Mouse (Mus musculus) heart, embryonic 15.5 days (tissue): ENCODE measurements around the gene Lrrc36. TPM values are rescaled to one million over a fixed set of nuclear protein-coding genes. Genes with fewer than 3 reads are reported as not detected.
A peak's percentile ranks its signal among the peaks of the same experiment; 100 is the strongest.

Experiments
- ATAC-seq: fragments of 200-750 bp; cut with Nextera tagmentation; replicated peaks from 2 replicates; pipeline ENCODE4 v1.8.0; 2017; ENCODE audit warnings: low read depth, moderate TSS enrichment; ENCODE audit not compliant: insufficient number of reproducible peaks, insufficient read depth, low FRiP score
- H3K27ac ChIP-seq: fragments of 300-500 bp; sonication (generic); 2 replicates; pipeline ENCODE4 v1.5.1; 2015; ENCODE audit warnings: mild to moderate bottlenecking, inconsistent platforms
- H3K27me3 ChIP-seq: fragments of 300-500 bp; sonication (generic); 2 replicates; pipeline ENCODE4 v1.6.1; 2015; ENCODE audit warnings: inconsistent platforms
- H3K36me3 ChIP-seq: fragments of 300-500 bp; sonication (generic); 2 replicates; pipeline ENCODE4 v1.6.1; 2015; ENCODE audit warnings: mild to moderate bottlenecking, inconsistent platforms
- H3K4me1 ChIP-seq: fragments of 300-500 bp; sonication (generic); replicated peaks from 2 replicates; pipeline ENCODE4 v1.6.1; 2015; ENCODE audit warnings: inconsistent platforms
- H3K4me2 ChIP-seq: fragments of 300-500 bp; sonication (generic); 2 replicates; pipeline ENCODE4 v1.6.1; 2015; ENCODE audit warnings: inconsistent platforms, mild to moderate bottlenecking, moderate library complexity
- H3K4me3 ChIP-seq: fragments of 300-500 bp; sonication (generic); 2 replicates; pipeline ENCODE4 v1.5.1; 2015; ENCODE audit warnings: mild to moderate bottlenecking, inconsistent platforms
- H3K9ac ChIP-seq: fragments of 300-500 bp; sonication (generic); 2 replicates; pipeline ENCODE4 v1.6.1; 2015; ENCODE audit warnings: mild to moderate bottlenecking, inconsistent platforms
- H3K9me3 ChIP-seq: fragments of 300-500 bp; sonication (generic); replicated peaks from 2 replicates; pipeline ENCODE4 v1.6.1; 2016; ENCODE audit warnings: inconsistent platforms
- WGBS: fragments of 180-500 bp; shearing (Covaris S2); methylation state at CpG from one replicate; pipeline ENCODE4 v1.1.7; 2015; ENCODE audit warnings: mixed read lengths; 5-methylcytosine and 5-hydroxymethylcytosine counted together
- polyA plus RNA-seq: library from polyadenylated mRNA; unstranded; fragments of >200 nt; fragmentation: Nextera tagmentation; extraction: Ambion mirVana; gene quantifications from 2 replicates; pipeline ENCODE4 v1.2.1, GENCODE M21; 2015

Gene Lrrc36
- polyA plus RNA-seq, 1 experiment from 2014 or later: 0.19 TPM

DNA sequence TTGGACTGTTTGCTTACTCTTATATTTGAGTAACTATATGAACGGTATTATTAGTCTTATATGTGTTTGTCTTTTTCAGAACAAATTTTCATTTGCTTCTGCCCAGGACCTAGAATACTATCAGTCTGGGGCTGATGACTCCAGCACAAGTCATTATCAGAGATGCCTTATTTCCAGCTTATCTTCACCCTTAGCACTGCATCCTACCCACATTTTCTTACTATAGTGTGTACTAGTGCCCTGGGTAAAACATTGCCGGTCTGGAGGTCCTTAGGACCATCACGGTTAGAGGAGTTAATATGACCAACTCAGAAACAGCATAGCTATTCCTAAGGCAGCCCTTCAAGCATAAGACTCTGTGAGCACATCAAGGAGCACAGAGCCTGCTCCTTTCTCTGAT is 34.8 kb downstream of the Lrrc36 start:
- peaks cover 7% of the 10 kb centered on the region for H3K4me1 ChIP-seq
- H3K27me3 ChIP-seq: no peaks in the 10 kb centered on the region
- H3K4me3 ChIP-seq: no peak overlapping the region
- H3K9me3 ChIP-seq: no peaks in the 10 kb centered on the region
- no peak overlapping the region for H3K4me2 ChIP-seq
- ATAC-seq: no peak
- no peak overlapping the region for H3K27ac ChIP-seq
- WGBS: 80% methylated on average over 3 of the region's 3 CpGs
- no peaks in the 10 kb centered on the region for H3K36me3 ChIP-seq
- no peak overlapping the region for H3K9ac ChIP-seq

DNA sequence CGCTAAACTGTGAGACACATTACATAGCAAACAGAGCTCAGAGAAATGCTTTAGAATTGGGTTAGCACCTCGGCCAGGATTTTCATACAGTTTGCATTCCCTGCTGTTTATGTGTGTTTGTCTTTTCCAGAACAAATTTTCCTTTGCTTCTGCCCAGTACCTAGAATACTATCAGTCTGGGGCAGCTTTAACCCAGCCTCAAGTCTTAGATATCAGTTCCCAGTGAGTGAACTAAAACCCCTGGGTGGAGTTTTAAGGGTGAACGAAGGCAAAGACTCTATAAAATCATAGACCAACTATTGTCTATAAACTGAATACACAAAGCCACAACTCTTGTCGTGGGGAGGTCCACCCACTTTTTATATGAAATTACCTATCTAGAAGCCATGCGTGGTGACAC is 35.2 kb downstream of the Lrrc36 start:
- Histone ChIP-seq H3K4me3 (no peak overlapping the region), H3K27me3 (no peaks in the 10 kb centered on the region), H3K36me3 (no peaks in the 10 kb centered on the region), H3K4me1 (peaks cover 7% of the 10 kb centered on the region), H3K4me2 (no peak overlapping the region), H3K9ac (no peak overlapping the region), H3K9me3 (no peaks in the 10 kb centered on the region), H3K27ac (no peak overlapping the region)
- WGBS: 73% methylated on average over 5 of the region's 5 CpGs
- no peak for ATAC-seq

DNA sequence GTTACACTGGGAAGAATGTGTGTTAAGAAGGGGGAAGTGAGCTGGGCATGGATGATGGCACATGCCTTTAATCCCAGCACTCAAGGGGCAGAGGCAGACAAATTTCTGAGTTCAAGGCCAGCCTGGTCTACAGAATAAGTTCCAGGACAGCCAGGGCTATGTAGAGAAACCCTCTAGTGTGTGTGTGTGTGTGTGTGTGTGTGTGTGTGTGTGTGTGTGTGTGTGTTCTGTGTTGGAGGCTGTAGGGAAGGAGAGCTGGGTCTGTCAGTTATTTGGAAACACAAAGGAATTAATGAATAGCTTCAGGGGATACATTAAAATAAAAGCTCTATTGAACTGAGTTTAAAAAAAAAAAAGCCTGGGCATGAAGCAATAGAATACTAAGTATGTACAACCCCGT is 37.6 kb downstream of the Lrrc36 start:
- no peak overlapping the region for H3K4me2 ChIP-seq
- H3K4me1 ChIP-seq: no peaks in the 10 kb centered on the region
- H3K9me3 ChIP-seq: no peaks in the 10 kb centered on the region
- ATAC-seq: no peak
- no peak overlapping the region for H3K4me3 ChIP-seq
- H3K36me3 ChIP-seq: no peaks in the 10 kb centered on the region
- 71% methylated on average over 1 of the region's 1 CpGs for WGBS
- no peak overlapping the region for H3K27ac ChIP-seq
- no peaks in the 10 kb centered on the region for H3K27me3 ChIP-seq
- no peak overlapping the region for H3K9ac ChIP-seq

DNA sequence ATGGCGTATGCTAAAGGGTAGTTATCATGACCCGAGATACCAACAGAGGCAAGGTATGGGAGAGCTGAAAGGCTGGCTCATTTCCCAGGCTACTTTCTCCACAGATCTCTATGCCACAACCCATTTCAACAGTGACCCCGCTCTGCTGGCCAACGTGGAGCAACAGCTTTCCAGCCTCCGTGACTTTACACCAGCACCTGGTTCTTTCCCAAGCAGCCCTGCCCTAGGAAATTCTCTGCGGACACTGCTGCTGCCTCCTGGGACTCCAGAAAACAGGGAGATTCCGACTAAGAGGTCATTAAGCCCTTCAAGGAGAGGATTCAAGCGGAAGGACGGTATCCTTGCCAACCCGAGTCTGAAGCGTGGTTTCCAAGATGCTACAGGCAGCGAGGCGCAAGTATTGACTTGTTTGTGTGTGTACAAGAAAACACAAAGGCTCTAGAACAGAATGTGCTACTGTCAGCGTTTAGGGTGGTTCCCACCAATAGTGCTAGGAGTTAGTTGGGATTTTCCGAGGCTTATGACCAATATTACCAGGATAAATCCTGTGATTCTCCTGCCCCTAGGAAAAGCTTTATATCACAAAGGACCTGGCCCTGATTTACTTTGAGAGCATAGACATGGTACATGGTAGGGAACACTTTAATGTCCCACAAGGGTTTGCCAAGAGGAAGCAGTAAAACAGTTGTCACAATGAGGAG is 38.7 kb downstream of the Lrrc36 start:
- Histone ChIP-seq H3K9me3 (no peaks in the 10 kb centered on the region), H3K4me2 (no peak overlapping the region), H3K27ac (no peak overlapping the region), H3K27me3 (no peaks in the 10 kb centered on the region), H3K9ac (no peak overlapping the region), H3K4me3 (no peak overlapping the region), H3K36me3 (no peaks in the 10 kb centered on the region), H3K4me1 (no peaks in the 10 kb centered on the region)
- no peak for ATAC-seq
- WGBS: 60% methylated on average over 15 of the region's 15 CpGs

DNA sequence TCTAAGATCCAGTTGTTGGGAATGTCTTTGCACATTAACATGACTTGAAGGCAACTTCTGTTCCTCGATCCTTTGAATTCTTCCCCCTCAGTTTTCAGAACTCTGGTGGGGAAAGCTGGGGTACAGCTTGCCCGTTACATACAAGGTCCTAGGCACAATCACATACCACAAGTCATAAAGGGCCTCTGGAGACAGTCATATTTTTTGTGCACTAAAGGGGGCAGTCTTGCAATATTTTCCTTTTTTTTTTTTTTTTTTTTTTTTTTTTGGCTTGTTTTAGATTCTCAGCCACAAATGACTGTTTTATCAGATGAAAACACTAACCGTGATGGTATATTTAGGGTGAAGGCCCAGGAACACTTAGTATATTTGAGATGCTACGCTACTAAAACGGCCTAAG is 39.9 kb downstream of the Lrrc36 start:
- no peak for ATAC-seq
- H3K4me2 ChIP-seq: no peak overlapping the region
- H3K4me1 ChIP-seq: no peaks in the 10 kb centered on the region
- no peaks in the 10 kb centered on the region for H3K27me3 ChIP-seq
- H3K9ac ChIP-seq: no peak overlapping the region
- no peaks in the 10 kb centered on the region for H3K36me3 ChIP-seq
- no peaks in the 10 kb centered on the region for H3K9me3 ChIP-seq
- H3K27ac ChIP-seq: no peak overlapping the region
- no peak overlapping the region for H3K4me3 ChIP-seq
- WGBS: 64% methylated on average over 5 of the region's 5 CpGs

DNA sequence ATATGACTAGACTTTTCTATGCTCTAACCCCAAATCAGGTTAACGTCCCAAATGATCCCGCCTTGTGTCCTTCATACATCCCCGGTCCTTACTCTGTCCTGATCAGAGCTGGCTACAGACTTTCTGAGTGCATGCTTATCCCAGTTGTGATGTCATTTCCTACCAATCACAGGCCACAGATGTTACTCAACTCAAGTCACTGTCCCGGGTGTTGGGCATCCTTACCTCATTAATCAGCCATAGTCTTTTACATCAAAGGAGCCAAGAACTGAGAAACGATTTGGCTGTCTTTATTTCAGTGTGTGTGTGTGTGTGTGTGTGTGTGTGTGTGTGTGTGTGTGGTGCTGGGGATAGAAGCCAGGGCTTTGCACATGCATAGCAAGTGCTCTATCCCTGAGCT is 40.7 kb downstream of the Lrrc36 start:
- H3K4me3 ChIP-seq: no peak overlapping the region
- no peak for ATAC-seq
- no peaks in the 10 kb centered on the region for H3K27me3 ChIP-seq
- H3K4me2 ChIP-seq: no peak overlapping the region
- H3K4me1 ChIP-seq: no peaks in the 10 kb centered on the region
- no peaks in the 10 kb centered on the region for H3K36me3 ChIP-seq
- WGBS: 53% methylated on average over 5 of the region's 5 CpGs
- no peak overlapping the region for H3K9ac ChIP-seq
- H3K27ac ChIP-seq: no peak overlapping the region
- no peaks in the 10 kb centered on the region for H3K9me3 ChIP-seq

DNA sequence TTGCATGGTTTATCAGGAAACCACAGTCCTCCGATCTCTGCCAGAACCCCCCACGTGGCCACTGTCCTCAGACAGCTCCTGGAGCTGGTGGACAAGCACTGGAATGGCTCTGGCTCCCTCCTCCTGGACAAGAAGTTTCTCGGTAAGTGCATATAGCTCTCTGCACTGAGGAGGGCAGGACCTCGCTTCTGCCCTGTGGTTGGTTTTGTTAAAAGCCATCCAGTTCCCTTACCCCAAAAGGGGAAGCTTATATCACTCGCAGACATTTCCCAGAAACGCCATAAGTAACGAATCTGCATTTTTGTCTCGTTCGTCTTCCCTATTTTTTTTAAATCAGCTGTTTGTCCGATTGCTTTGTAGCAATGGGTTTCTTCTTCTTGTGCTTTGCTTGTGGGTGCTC is 41.8 kb downstream of the Lrrc36 start:
- H3K4me3 ChIP-seq: no peak overlapping the region
- H3K9ac ChIP-seq: no peak overlapping the region
- H3K27ac ChIP-seq: no peak overlapping the region
- H3K36me3 ChIP-seq: no peaks in the 10 kb centered on the region
- no peaks in the 10 kb centered on the region for H3K27me3 ChIP-seq
- no peak for ATAC-seq
- WGBS: 46% methylated on average over 10 of the region's 10 CpGs
- H3K4me1 ChIP-seq: no peaks in the 10 kb centered on the region
- no peak overlapping the region for H3K4me2 ChIP-seq
- H3K9me3 ChIP-seq: no peaks in the 10 kb centered on the region

DNA sequence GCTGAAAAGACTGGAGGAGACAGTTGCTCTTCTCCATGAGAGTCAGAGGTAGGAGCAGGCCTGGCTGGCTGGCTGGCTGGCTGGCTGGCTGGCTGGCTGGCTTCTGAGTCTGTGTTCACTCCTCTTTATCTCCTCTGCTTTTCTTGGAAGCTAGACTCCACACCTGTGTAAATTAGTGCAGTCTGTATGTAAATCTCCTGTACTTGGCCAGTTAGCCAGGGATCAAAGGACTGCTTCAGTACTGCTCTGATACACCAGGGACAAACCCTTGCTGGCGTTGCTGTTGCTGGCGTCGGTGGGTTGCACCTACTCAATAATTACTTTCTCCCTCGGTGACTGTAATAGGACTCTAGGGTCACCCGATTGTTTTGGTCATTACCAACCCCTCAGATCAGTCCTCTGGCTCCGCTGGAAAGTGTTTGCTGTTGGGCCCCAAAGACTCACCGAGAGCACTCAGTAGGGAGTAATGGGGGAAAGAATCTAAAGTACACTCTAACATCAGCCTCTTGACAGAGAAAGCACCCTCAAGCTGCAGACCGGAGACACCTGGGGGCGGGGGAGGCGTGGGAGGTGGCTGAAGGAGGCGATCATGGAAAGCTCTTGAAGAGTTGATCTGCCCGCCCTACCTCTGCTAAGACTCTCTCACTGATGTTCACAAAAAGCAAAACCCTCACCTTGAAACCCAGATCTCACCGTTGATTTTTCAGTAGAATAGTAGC is 47.9 kb downstream of the Lrrc36 start:
- Histone ChIP-seq H3K4me2 (no peak overlapping the region), H3K27me3 (no peaks in the 10 kb centered on the region), H3K36me3 (no peaks in the 10 kb centered on the region), H3K4me1 (peaks cover 4% of the 10 kb centered on the region; the same call in 1 of the 2 replicates), H3K27ac (no peak overlapping the region), H3K4me3 (no peak overlapping the region), H3K9me3 (no peaks in the 10 kb centered on the region), H3K9ac (no peak overlapping the region)
- 56% methylated on average over 13 of the region's 13 CpGs for WGBS
- no peak for ATAC-seq

DNA sequence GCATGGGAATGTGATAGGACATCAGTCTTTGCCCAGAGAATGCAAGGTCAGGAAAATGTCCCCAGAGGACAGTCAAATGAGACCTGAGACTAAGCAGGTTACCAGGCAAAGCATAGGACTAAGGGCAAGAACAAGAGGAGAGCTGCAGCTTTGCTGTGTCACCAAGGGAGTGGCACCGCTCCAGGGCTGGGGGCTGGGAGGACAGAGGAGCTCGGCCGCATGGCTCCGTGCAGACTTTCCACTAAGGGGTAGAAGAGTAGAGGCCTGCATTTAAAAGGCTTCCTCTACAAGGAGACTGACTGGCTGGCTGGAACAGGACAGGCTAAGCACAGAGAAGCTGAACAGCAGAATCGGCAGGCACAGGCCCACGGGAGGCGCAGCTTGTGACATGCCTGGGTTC is 51.2 kb downstream of the Lrrc36 start:
- H3K9me3 ChIP-seq: no peaks in the 10 kb centered on the region
- no peak overlapping the region for H3K4me2 ChIP-seq
- 57% methylated on average over 7 of the region's 7 CpGs for WGBS
- H3K27me3 ChIP-seq: no peaks in the 10 kb centered on the region
- no peak overlapping the region for H3K4me3 ChIP-seq
- no peak overlapping the region for H3K27ac ChIP-seq
- ATAC-seq: 0 out of 2 replicates have a peak, but pooled peaks have one; percentile 28
- peaks cover 12% of the 10 kb centered on the region for H3K4me1 ChIP-seq
- no peaks in the 10 kb centered on the region for H3K36me3 ChIP-seq
- H3K9ac ChIP-seq: no peak overlapping the region

DNA sequence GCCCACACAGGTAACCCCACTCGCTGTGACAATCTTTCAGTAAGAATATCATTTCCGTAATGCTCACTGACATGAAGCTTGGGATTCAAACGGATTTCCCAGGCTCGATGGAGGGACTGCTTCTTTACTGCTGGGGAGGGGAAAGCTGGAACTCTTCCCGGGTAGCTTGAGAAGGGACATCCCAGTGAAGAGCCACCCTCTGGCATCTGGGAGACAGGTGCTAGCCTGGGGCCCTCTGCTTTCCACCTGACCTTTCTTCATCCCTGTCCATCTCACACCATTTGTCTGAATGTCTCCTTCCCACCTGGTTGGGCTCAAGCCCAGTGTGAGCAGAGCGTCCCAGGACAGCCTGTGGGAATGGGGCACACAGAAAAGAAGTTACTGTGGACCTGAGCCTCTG is 52.9 kb downstream of the Lrrc36 start:
- H3K9ac ChIP-seq: no peak overlapping the region
- no peak overlapping the region for H3K27ac ChIP-seq
- no peak overlapping the region for H3K4me2 ChIP-seq
- no peak overlapping the region for H3K4me3 ChIP-seq
- H3K4me1 ChIP-seq: peaks cover 21% of the 10 kb centered on the region
- 78% methylated on average over 6 of the region's 6 CpGs for WGBS
- H3K36me3 ChIP-seq: no peaks in the 10 kb centered on the region
- no peak for ATAC-seq
- H3K9me3 ChIP-seq: no peaks in the 10 kb centered on the region
- no peaks in the 10 kb centered on the region for H3K27me3 ChIP-seq

DNA sequence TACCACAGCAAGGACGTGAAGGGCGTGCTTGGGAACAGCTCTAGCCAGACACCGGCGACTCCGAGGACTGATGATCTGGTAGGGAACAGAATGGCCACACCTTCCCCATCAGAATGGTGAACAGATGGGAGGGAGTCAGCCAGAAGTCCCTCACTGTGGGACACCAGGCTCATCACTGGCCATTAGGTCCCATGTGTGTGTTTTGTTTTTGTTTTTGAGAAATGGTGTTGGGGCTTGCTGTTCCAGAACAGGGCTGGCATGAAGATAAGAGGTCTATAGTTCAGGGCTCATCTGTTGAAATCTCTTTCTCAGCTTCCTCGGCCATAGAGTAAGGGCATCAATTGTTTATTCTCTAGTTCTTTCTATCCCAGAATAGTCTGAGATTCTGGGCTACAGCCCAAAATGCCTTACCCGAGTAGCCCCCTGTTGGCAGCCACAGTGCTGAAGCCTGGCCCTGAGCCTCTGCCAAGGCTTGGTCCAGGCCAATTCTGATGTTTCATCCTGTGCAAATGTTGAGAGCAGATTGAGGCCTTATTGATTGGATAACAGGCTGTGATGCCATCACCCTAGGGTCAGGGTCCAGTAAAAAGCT is 53.4 kb downstream of the Lrrc36 start:
- H3K4me1 ChIP-seq: peaks cover 26% of the 10 kb centered on the region
- no peak for ATAC-seq
- no peaks in the 10 kb centered on the region for H3K9me3 ChIP-seq
- H3K27ac ChIP-seq: no peak overlapping the region
- H3K36me3 ChIP-seq: no peaks in the 10 kb centered on the region
- no peaks in the 10 kb centered on the region for H3K27me3 ChIP-seq
- H3K9ac ChIP-seq: no peak overlapping the region
- H3K4me2 ChIP-seq: no peak overlapping the region
- no peak overlapping the region for H3K4me3 ChIP-seq
- 64% methylated on average over 7 of the region's 7 CpGs for WGBS
